ENCODE assay signal across 10 mouse cellular contexts in genomic region chr8:125502828-125503227, GRCm38 (mm10).
DNase-seq lines count a peak whose midpoint lies in the region.
"Had no signal": no experiment of that assay in that cellular context is flagged by ENCODE, and none has a peak within 500 bp of the region (broad histone marks: within the 10 kb centered on the region; RNA-seq: fewer than 3 reads in every experiment).

No protein-coding gene starts in this region.

- DNase-seq in right cerebral cortex, adult 18-20 months = peak; percentile 57
- no peak for DNase-seq in right cerebral cortex, postnatal 4 days
- DNase-seq in layer of hippocampus, adult 8-10 months (ENCODE audit: low spot score in 2 of 2) = peak; percentile 61 to 69
- peak; percentile 57 to 83 for DNase-seq in left cerebral cortex, postnatal 25 days (ENCODE audit: low spot score in 2 of 2)
- no peak for DNase-seq in gastrocnemius, postnatal 25 days
- no peak for DNase-seq in yolk sac, embryonic 10.5 days (ENCODE audit: low spot score)
- DNase-seq in cerebellum, adult 9-10 months = no peak
- DNase-seq: adrenal gland, postnatal 36 days; cerebellum, adult 18-20 months; forebrain, postnatal 0 days had no signal

- intact Hi-C loops in left cerebral cortex, postnatal 25 days (cut with DNase I) = no loop called here

Comparison
In these comparisons a context has a peak if more than half of its experiments do, and no peak if none do; other contexts are left out.
1. DNase-seq: peak in right cerebral cortex, adult 18-20 months (single experiment), layer of hippocampus, adult 8-10 months (2 of 2) and left cerebral cortex, postnatal 25 days (2 of 2); none in right cerebral cortex, postnatal 4 days (single experiment), gastrocnemius, postnatal 25 days (single experiment), yolk sac, embryonic 10.5 days (single experiment) and cerebellum, adult 9-10 months (single experiment).